Mouse (Mus musculus): ENCODE data around the gene Tmem217.
"Not testable (repeated sequence)": the region's sequence is repeated elsewhere in the genome, so short reads cannot be mapped to it uniquely, and the experiment has no call there.

DNA sequence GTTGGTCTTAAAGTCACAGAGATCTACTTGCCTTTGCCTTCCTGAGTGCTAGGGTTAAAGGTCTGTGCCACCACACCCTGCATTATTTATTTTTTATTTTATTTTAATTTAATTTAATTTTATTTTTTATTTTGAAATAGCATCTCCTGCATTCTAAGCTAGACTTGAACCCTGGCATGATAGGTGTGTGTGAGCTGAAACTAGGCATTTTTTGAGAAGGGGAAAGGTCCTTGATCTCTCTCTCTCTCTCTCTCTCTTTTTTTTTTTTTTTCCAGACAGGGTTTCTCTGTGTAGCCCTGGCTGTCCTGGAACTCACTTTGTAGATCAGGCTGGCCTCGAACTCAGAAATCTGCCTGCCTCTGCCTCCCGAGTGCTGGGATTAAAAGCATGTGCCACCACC is 53.2 kb downstream of the Tmem217 start:
- not testable (repeated sequence) for TF ChIP-seq CTCF (IDR thresholded peaks at IDR 0.05 in 2 of 3, conservative IDR thresholded peaks at IDR 0.05 in 1 of 3; ENCODE audit: control insufficient read depth in 1 of 3, insufficient read depth in 1 of 3, low read depth in 2 of 3, low read length in 3 of 3, poor library complexity in 1 of 3, severe bottlenecking in 1 of 3); POLR2A (IDR thresholded peaks at IDR 0.05; ENCODE audit: control insufficient read depth in 1 of 2, insufficient read depth in 1 of 2, low read depth in 1 of 2, low read length in 2 of 2, poor library complexity in 1 of 2); RCOR1 (IDR thresholded peaks at IDR 0.05; ENCODE audit: low read depth, low read length); MEF2A (IDR thresholded peaks at IDR 0.05; ENCODE audit: extremely low read depth, insufficient replicate concordance, low read depth, low read length, poor library complexity, severe bottlenecking)
